Mouse (Mus musculus) brain, embryonic 14.5 days (tissue): ENCODE results near the gene Rab12. TPM values are rescaled to one million over a fixed set of nuclear protein-coding genes. Genes with fewer than 3 reads are reported as not detected.

Experiments
- DNase-seq: peaks from one replicate; pipeline ENCODE4 v3.0.0-alpha.2; 2011; ENCODE audit warnings: low read depth
- CTCF ChIP-seq: fragments of 200-500 bp; IDR thresholded peaks from 2 replicates; pipeline ENCODE4 v1.5.1; 2012; ENCODE audit warnings: inconsistent platforms, mild to moderate bottlenecking, moderate library complexity, borderline replicate concordance; ENCODE audit not compliant: insufficient read depth, insufficient read length; ENCODE audit errors: extremely low read depth
- POLR2A ChIP-seq: fragments of 200-500 bp; IDR thresholded peaks from 2 replicates; pipeline ENCODE4 v1.6.1; 2012; ENCODE audit warnings: mild to moderate bottlenecking, inconsistent platforms, borderline replicate concordance; ENCODE audit not compliant: poor library complexity, insufficient read depth, insufficient read length, severe bottlenecking; ENCODE audit errors: extremely low read depth
- polyA plus RNA-seq: library from polyadenylated mRNA; depleted of rRNA; stranded (reverse); fragments of >200 nt; gene quantifications from 2 replicates; pipeline ENCODE4 v1.2.3, GENCODE M21; 2012

Rab12 gene
- polyA plus RNA-seq, 1 experiment = 107 TPM

GRCm38 (mm10) chr17:66490022-66490601 is 29.4 kb downstream of the Rab12 start:
- TF ChIP-seq POLR2A (no peak), CTCF (peak; percentile 88)
- DNase-seq = peak; percentile 86

- DNase-seq = no peak
- TF ChIP-seq CTCF (no peak), POLR2A (no peak)
Measured at GRCm38 (mm10) chr17:66486576-66486975, 33.0 kb downstream of the Rab12 start.

- DNase-seq = peak; percentile 85
- TF ChIP-seq POLR2A = no peak
- peak; percentile 98 for TF ChIP-seq CTCF
Measured at GRCm38 (mm10) chr17:66485742-66486141, 33.8 kb downstream of the Rab12 start.

GRCm38 (mm10) chr17:66484965-66485364 is 34.6 kb downstream of the Rab12 start:
- no peak for DNase-seq
- no peak for TF ChIP-seq CTCF
- TF ChIP-seq POLR2A = no peak

GRCm38 (mm10) chr17:66483651-66484454 is 35.7 kb downstream of the Rab12 start:
- TF ChIP-seq POLR2A (no peak), CTCF (no peak)
- no peak for DNase-seq

GRCm38 (mm10) chr17:66481295-66481694 is 38.2 kb downstream of the Rab12 start:
- TF ChIP-seq POLR2A (no peak), CTCF (no peak)
- no peak for DNase-seq

GRCm38 (mm10) chr17:66480491-66481278 is 38.8 kb downstream of the Rab12 start:
- TF ChIP-seq POLR2A (no peak), CTCF (no peak)
- DNase-seq = peak; percentile 67

- TF ChIP-seq CTCF (no peak), POLR2A (no peak)
- peak; percentile 92 for DNase-seq
Measured at GRCm38 (mm10) chr17:66479813-66480490, 39.6 kb downstream of the Rab12 start.

GRCm38 (mm10) chr17:66479311-66479710 is 40.2 kb downstream of the Rab12 start:
- peak; percentile 95 for DNase-seq
- TF ChIP-seq CTCF (no peak), POLR2A (peak; percentile 41; the same call in 1 of the 2 replicates)

GRCm38 (mm10) chr17:66473205-66473604 is 46.3 kb downstream of the Rab12 start:
- DNase-seq = no peak
- TF ChIP-seq POLR2A = no peak
- TF ChIP-seq CTCF = no peak

GRCm38 (mm10) chr17:66471775-66472174 is 47.8 kb downstream of the Rab12 start:
- TF ChIP-seq POLR2A = no peak
- TF ChIP-seq CTCF = no peak
- DNase-seq = no peak

GRCm38 (mm10) chr17:66471252-66471651 is 48.3 kb downstream of the Rab12 start:
- TF ChIP-seq POLR2A (no peak), CTCF (no peak)
- no peak for DNase-seq
